Mouse (Mus musculus) erythroblast, embryonic 14.5 days (primary cell): ENCODE measurements around the gene Ksr1. TPM values are rescaled to one million over a fixed set of nuclear protein-coding genes. Genes with fewer than 3 reads are reported as not detected.

Source experiments
- H3K27me3 ChIP-seq: 2 replicates; pipeline ENCODE4 v1.6.1; 2012; ENCODE audit warnings: inconsistent platforms; ENCODE audit not compliant: control insufficient read depth
- H3K36me3 ChIP-seq: 2 replicates; pipeline ENCODE4 v1.6.1; 2012; ENCODE audit warnings: mild to moderate bottlenecking, inconsistent platforms; ENCODE audit not compliant: control insufficient read depth
- H3K4me1 ChIP-seq: 2 replicates; pipeline ENCODE4 v1.6.1; 2012; ENCODE audit warnings: inconsistent platforms; ENCODE audit not compliant: control insufficient read depth
- H3K4me3 ChIP-seq: replicated peaks from 2 replicates; pipeline ENCODE3; 2012; ENCODE audit warnings: moderate library complexity, mild to moderate bottlenecking, inconsistent platforms
- H3K9me3 ChIP-seq: 2 replicates; pipeline ENCODE4 v1.6.1; 2012; ENCODE audit warnings: low read length, inconsistent platforms, mixed read lengths; ENCODE audit not compliant: control insufficient read depth
- GATA1 ChIP-seq: IDR thresholded peaks from 2 replicates; pipeline ENCODE4 v1.6.1; 2012; ENCODE audit warnings: low read length, inconsistent platforms, mixed read lengths
- TAL1 ChIP-seq: IDR thresholded peaks from 3 replicates; pipeline ENCODE4 v1.6.1; 2012; ENCODE audit warnings: low read length, inconsistent platforms, mixed read lengths
- polyA plus RNA-seq: library from polyadenylated mRNA; stranded (reverse); fragments of >175 nt; gene quantifications from 2 replicates; pipeline ENCODE4 v1.2.3, GENCODE M21; 2012

Gene Ksr1
- polyA plus RNA-seq, 1 experiment: 4.4 TPM

DNA sequence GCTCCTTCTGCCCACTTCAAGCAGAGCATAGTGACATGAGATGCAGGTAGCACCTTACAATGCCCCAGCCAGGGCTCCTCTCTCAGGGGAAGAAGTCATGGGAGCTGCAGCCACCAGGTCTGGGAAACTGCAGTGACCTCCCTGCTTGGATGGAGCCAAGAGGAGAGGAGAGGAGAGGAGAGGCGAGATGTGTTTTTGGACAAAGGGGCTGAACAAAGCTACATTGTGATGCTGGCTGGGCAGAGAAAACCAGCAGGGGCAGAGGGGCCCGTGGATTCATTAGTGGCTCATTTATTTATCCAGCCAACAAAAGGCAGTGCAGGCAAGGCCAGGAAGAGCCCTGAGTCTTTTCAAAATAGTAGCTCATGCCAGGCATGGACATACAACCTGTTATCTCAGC, 50.5 kb downstream of the Ksr1 start:
- Histone ChIP-seq H3K27me3 (no peaks in the 10 kb centered on the region), H3K4me3 (no peak overlapping the region), H3K4me1 (peaks cover 15% of the 10 kb centered on the region), H3K36me3 (no peaks in the 10 kb centered on the region), H3K9me3 (no peaks in the 10 kb centered on the region)
- TF ChIP-seq GATA1 (no peak), TAL1 (no peak)

DNA sequence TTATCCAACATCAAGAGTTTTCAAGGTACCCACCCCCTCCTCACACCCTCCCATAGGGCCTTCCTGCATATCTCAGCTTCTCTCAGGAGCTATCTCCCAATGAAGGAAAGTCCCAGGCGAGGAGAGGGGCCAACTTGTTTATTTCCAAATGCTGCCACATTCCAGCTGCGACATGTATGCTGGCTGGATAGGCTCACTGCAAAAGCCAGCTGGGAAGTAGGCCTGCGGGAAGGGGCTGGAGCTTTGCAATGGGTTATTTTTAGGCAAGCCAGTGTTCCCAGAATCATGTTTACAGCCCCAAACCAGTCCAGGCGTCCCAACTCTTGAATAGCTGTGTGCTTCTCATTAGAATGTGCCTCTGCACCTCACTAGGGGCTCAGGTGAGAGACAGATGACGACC, 51.5 kb downstream of the Ksr1 start:
- H3K4me1 ChIP-seq: peaks cover 15% of the 10 kb centered on the region
- no peaks in the 10 kb centered on the region for H3K36me3 ChIP-seq
- no peaks in the 10 kb centered on the region for H3K27me3 ChIP-seq
- no peak for TF ChIP-seq GATA1
- no peak for TF ChIP-seq TAL1
- no peaks in the 10 kb centered on the region for H3K9me3 ChIP-seq
- no peak overlapping the region for H3K4me3 ChIP-seq

DNA sequence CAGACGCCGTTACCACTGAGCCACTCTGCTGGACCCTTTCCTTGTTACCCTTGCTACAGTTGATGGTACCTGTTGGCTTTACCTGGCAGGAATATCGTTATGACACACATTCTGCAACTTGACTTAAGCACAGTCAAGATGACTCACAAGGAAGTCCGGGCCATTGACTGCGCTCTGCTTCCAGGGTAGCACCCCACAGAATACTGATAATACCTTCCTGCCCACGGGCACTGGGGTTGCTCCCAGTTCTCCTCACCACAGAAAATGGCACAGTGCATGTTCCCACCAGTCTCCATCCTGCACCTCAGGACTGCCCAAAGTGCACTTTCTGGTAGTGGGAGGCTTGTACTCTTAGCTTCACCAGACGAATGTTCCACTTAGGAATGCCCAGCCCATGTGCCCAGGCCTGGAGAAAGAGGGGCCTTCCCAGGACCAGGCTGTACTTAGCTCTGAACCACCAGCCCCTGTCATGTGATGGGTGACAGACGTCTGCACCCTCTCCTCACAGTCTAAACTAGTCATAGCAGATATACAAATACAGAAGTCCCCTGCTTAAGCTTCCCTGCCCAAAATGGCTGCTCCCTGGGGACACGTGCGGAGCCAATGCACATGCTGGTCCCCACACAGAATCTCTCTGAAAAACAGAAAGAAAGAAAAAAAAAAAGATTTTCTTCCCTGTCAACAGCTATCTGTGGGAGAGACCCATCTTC, 52.1 kb downstream of the Ksr1 start:
- Histone ChIP-seq H3K27me3 (no peaks in the 10 kb centered on the region), H3K9me3 (no peaks in the 10 kb centered on the region), H3K36me3 (no peaks in the 10 kb centered on the region), H3K4me3 (no peak overlapping the region), H3K4me1 (peaks cover 15% of the 10 kb centered on the region)
- no peak for TF ChIP-seq TAL1
- no peak for TF ChIP-seq GATA1

DNA sequence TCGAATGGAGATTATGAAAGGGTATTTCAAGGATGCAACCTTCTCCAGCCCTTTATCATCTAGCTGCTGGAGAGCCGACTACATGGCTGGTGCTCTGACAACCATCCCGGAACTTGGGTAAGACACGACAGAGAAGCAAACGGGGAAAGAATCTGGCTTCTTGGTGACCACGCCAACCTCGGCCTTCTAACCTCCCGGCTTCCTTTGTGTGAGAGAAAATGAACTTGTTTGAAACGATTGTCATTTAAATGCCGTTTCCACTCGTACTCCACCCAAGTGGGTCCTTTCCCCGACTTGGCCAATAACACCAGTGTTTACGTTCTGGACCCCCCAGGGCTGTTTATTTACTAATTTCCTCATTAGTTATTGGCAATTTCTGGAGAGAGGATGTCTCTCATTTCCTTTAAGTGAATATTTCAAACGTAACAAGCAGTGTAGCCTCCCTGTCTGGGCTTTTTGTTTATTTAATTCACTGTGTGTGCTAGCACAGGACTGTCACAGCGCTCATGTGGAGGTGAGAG, 52.8 kb downstream of the Ksr1 start:
- Histone ChIP-seq H3K27me3 (no peaks in the 10 kb centered on the region), H3K36me3 (no peaks in the 10 kb centered on the region), H3K9me3 (no peaks in the 10 kb centered on the region), H3K4me1 (peaks cover 15% of the 10 kb centered on the region), H3K4me3 (no peak overlapping the region)
- no peak for TF ChIP-seq TAL1
- no peak for TF ChIP-seq GATA1

DNA sequence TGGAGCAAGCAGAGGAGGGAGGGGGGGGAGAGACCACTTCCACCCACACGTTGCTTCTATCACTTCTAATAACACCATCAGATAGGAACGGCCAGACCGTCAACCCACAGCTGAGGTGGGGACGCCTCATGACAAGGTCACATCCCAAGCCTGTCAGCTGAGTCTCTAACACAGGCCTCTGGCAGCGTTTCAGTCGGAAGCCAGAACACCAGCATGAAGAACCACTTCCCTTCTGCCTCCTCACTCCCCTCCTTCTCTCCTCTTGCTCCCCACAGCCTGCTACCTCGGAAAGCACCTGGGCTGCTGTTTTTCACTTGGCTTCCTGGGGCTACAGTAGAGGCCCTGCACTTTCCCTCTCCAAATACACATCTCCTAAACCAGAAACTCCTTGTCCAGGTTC, 53.4 kb downstream of the Ksr1 start:
- Histone ChIP-seq H3K36me3 (no peaks in the 10 kb centered on the region), H3K9me3 (no peaks in the 10 kb centered on the region), H3K27me3 (no peaks in the 10 kb centered on the region), H3K4me3 (no peak overlapping the region), H3K4me1 (peaks cover 18% of the 10 kb centered on the region)
- TF ChIP-seq TAL1 (no peak), GATA1 (no peak)

DNA sequence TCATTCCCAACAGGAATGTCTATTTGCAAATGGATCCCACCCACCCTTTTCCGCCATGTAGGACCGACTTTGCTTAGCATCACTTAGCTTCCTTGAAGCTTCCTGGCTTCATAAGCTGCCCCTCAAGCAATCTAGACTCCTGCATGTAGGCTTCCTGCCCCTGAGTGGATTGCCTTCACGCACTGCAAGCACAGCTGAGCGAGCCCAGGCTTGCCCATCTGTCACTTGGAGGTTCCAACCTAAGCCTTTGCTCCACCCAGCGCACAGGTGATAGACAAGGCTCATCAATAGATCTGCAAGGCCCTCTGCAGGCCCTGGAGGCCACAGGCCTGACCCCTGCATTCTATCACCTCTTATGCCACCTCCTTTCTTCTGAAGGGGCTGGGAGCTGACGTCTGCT, 54.0 kb downstream of the Ksr1 start:
- H3K27me3 ChIP-seq: no peaks in the 10 kb centered on the region
- no peaks in the 10 kb centered on the region for H3K9me3 ChIP-seq
- peaks cover 18% of the 10 kb centered on the region for H3K4me1 ChIP-seq
- no peak overlapping the region for H3K4me3 ChIP-seq
- no peaks in the 10 kb centered on the region for H3K36me3 ChIP-seq
- TF ChIP-seq GATA1 (no peak), TAL1 (no peak)

DNA sequence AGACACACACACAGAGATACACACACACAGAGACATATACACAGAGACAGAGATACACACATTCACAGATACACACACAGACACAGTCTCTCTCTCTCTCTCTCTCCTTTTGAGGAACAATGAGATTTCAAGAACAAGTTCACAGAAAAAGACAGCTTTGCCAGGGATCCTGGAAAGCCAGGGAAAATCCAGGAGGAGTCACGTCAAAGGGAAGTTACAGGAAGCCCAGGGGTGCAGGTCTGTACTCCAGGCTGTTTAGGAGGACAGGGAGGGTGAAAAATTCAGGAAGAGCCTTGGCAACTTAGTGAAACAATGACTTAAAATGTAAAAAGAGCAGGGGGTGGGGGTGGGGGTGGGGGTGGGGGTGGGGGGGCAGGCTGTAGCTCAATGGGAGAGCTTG, 56.5 kb downstream of the Ksr1 start:
- Histone ChIP-seq H3K9me3 (no peaks in the 10 kb centered on the region), H3K27me3 (no peaks in the 10 kb centered on the region), H3K4me3 (no peak overlapping the region), H3K4me1 (peaks cover 29% of the 10 kb centered on the region), H3K36me3 (no peaks in the 10 kb centered on the region)
- no peak for TF ChIP-seq GATA1
- TF ChIP-seq TAL1: no peak

DNA sequence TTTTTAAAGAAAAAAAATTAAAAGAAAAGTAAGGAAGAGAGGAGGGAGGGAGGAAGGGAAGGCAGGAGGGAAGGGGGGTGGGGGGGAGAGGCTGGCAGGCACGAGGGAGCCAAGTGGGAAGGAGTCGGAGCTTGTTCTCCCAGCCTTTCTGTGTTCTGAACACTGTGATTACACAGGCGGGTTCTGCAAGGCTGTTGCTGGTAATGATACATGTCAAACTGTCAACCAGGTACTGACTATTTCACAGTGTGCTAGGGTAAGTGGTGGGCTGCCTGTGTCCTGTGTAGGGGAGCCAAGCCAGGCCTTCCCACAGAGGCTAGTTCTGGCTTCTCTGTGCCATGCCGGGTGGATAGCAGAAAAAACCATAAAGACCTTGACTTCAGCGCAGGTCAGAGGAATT, 57.2 kb downstream of the Ksr1 start:
- Histone ChIP-seq H3K36me3 (no peaks in the 10 kb centered on the region), H3K9me3 (no peaks in the 10 kb centered on the region), H3K27me3 (no peaks in the 10 kb centered on the region), H3K4me3 (no peak overlapping the region), H3K4me1 (peaks cover 28% of the 10 kb centered on the region)
- TF ChIP-seq TAL1 (no peak), GATA1 (no peak)

DNA sequence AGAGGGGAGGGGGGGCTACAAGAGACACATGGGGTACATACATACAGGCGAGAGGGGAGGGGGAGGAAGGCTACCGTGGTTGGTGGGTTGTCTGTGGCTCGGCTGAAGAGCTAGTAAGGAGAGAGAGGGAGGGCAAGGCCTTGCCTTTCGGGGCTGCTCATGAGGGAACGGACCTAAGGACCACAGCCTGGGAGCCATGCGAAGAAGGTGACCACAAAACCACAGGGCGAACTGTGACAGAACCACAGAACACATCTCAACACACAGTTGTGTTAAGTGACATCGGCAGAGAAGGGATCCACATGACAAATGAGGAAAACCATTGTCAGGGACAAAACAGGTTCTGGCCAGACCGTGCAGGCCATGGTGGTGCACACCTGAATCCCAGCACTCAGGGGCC, 57.9 kb downstream of the Ksr1 start:
- H3K4me3 ChIP-seq: no peak overlapping the region
- H3K4me1 ChIP-seq: peaks cover 27% of the 10 kb centered on the region
- no peak for TF ChIP-seq GATA1
- no peak for TF ChIP-seq TAL1
- no peaks in the 10 kb centered on the region for H3K9me3 ChIP-seq
- no peaks in the 10 kb centered on the region; the same call in 1 of the 2 replicates for H3K27me3 ChIP-seq
- H3K36me3 ChIP-seq: no peaks in the 10 kb centered on the region

DNA sequence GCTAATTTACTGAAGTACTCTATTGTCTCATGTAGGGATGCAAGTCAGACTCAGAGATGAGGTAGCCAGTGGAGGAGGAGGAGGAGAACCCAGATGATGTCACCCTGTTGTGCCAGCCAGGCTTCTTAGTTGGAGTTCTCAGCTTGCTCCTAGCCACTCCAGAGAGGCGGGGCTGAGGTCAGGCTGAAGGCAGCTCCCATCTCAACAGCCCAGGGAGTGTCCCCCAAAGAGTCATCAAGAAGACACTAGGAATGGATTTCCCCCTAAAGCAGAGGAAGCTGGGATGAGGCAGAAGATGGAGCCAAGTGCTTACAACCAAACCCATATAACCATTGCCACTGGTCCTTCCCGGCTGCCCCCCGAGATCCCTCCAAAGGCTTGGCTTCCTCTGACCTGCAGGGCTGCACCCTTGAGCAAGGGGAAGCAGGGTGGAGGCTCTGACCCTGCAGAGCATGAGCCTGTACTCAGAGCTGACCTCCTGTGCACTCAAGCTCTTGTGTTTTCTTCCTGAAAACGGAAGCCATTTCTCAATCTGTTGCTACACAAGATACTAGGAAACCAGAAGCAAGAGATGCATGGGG, 58.4 kb downstream of the Ksr1 start:
- no peaks in the 10 kb centered on the region for H3K36me3 ChIP-seq
- no peak for TF ChIP-seq GATA1
- H3K4me1 ChIP-seq: peaks cover 27% of the 10 kb centered on the region
- H3K9me3 ChIP-seq: no peaks in the 10 kb centered on the region
- H3K27me3 ChIP-seq: no peaks in the 10 kb centered on the region; the same call in 1 of the 2 replicates
- H3K4me3 ChIP-seq: no peak overlapping the region
